Mouse (Mus musculus): ENCODE measurements at regions not wholly inside any gene's neighbourhood (a gene's known extent, or its start where the extent isn't known, plus 50 kb on each side); places are given as distances from the start of the nearest gene placed in this dataset.

GRCm38 (mm10) chr1:73857497-73857896 lies 266.8 kb downstream of the Tns1 start:
- no peak for DNase-seq

GRCm38 (mm10) chr1:73856811-73857210 lies 267.4 kb downstream of the Tns1 start:
- no peak for DNase-seq

GRCm38 (mm10) chr1:73855306-73855705 lies 268.9 kb downstream of the Tns1 start:
- DNase-seq, result no peak

- DNase-seq, result no peak
Measured at GRCm38 (mm10) chr1:73853851-73854250, 270.4 kb downstream of the Tns1 start.

- DNase-seq, result no peak
Measured at GRCm38 (mm10) chr1:73850173-73851014, 273.9 kb downstream of the Tns1 start.

GRCm38 (mm10) chr1:73848370-73848769 lies 275.9 kb downstream of the Tns1 start:
- DNase-seq, result no peak

GRCm38 (mm10) chr1:73847126-73847525 lies 277.1 kb downstream of the Tns1 start:
- no peak for DNase-seq

- no peak for DNase-seq
Measured at GRCm38 (mm10) chr1:73845115-73845514, 279.1 kb downstream of the Tns1 start.

- DNase-seq, result no peak
Measured at GRCm38 (mm10) chr1:73844574-73844973, 279.7 kb downstream of the Tns1 start.

- DNase-seq, result no peak
Measured at GRCm38 (mm10) chr1:73839351-73839750, 284.9 kb downstream of the Tns1 start.

GRCm38 (mm10) chr1:73836680-73837079 lies 287.6 kb downstream of the Tns1 start:
- DNase-seq, result no peak

- DNase-seq, result no peak
Measured at GRCm38 (mm10) chr1:73834566-73834965, 289.7 kb downstream of the Tns1 start.

- peak; percentile 3 for DNase-seq
Measured at GRCm38 (mm10) chr1:73830486-73831132, 293.6 kb downstream of the Tns1 start.

- DNase-seq, result peak; percentile 35
Measured at GRCm38 (mm10) chr1:73828996-73829395, 295.3 kb downstream of the Tns1 start.

- DNase-seq, result peak; percentile 95
Measured at GRCm38 (mm10) chr1:73826243-73826930, 297.9 kb downstream of the Tns1 start.

- no peak for DNase-seq
Measured at GRCm38 (mm10) chr1:73824406-73825184, 299.7 kb downstream of the Tns1 start.

- no peak for DNase-seq
Measured at GRCm38 (mm10) chr1:73823726-73824125, 300.5 kb downstream of the Tns1 start.

GRCm38 (mm10) chr1:73822616-73823015 lies 301.6 kb downstream of the Tns1 start:
- DNase-seq, result no peak

- no peak for DNase-seq
Measured at GRCm38 (mm10) chr1:73820701-73821100, 303.5 kb downstream of the Tns1 start.

- no peak for DNase-seq
Measured at GRCm38 (mm10) chr1:73807206-73807605, 317.0 kb downstream of the Tns1 start.

GRCm38 (mm10) chr1:73805156-73805555 lies 319.1 kb downstream of the Tns1 start:
- no peak for DNase-seq

- no peak for DNase-seq
Measured at GRCm38 (mm10) chr1:73799996-73800395, 324.3 kb downstream of the Tns1 start.

GRCm38 (mm10) chr1:73799246-73799645 lies 325.0 kb downstream of the Tns1 start:
- DNase-seq, result no peak
